Mouse (Mus musculus): ENCODE measurements around the gene Tmem176b.
"Not testable (repeated sequence)": the region's sequence is repeated elsewhere in the genome, so short reads cannot be mapped to it uniquely, and the experiment has no call there.

The Tmem176b gene

DNA sequence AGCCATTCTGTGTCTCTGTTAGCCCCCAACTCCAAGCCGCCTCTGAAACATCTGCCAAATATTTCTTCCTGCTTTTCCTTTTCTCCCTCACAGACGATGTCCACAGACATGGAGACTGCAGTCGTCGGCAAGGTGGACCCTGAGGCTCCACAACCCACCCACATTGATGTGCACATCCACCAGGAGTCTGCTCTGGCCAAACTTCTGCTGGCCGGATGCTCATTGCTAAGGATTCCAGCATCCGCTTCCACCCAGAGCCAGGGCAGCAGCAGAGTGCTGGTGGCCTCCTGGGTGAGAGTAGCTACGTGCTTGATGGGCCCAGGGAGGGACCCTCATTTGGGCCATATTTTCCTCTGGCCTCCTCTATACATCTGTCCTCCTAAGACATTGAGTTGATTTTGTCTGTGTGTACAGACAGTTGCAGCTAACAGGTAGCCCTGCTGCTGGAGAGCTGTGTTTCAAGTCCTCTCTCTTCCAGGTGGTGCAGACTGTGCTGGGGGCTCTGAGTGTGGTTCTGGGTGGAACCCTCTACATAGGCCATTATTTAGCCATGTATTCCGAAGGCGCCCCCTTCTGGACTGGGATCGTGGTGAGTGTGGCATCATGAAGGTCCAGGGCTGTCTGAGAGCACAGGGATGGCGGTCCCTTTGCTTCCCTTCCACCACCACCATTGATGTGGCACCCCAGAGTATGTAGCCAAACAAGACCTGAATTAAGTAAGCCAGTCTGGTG, 981 bp upstream of the Tmem176b start:
- peak; percentile 41 for DNase-seq (ENCODE audit: low spot score)

DNA sequence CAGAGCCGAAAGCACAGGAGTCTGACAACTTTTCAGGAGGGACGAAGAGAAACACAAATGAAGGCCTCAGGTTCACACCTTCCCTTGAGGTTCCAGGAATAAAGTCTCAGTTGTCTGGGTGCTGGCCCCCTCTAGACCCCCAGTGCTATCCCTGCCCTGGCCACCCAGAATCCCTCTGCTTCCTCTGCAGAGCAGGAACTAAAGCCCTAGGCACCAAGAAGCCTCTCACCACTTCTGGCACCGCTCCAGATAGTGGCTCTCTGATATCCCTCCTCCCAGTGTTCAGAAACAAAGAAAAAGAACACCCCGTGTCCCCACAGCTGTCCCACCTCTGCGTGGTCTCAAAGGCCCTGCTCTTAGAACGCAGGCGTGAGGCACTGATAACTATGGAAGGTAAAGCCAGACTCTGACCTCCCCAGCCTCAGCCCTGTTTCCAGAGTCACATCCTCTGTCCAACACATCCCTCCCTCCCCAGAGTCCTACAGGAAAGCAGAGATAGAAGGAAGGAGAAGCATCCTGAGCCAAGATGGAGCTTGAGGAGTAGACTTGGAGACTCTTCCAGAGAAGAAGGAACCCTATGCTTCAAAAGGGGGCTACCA, 826 bp downstream of the Tmem176b start, which contains the start of gene Tmem176a:
TSS of gene Tmem176a (plus strand) at position 549 of the 599 bp plus-strand sequence.
- peak; percentile 66 for DNase-seq (ENCODE audit: low spot score)

DNA sequence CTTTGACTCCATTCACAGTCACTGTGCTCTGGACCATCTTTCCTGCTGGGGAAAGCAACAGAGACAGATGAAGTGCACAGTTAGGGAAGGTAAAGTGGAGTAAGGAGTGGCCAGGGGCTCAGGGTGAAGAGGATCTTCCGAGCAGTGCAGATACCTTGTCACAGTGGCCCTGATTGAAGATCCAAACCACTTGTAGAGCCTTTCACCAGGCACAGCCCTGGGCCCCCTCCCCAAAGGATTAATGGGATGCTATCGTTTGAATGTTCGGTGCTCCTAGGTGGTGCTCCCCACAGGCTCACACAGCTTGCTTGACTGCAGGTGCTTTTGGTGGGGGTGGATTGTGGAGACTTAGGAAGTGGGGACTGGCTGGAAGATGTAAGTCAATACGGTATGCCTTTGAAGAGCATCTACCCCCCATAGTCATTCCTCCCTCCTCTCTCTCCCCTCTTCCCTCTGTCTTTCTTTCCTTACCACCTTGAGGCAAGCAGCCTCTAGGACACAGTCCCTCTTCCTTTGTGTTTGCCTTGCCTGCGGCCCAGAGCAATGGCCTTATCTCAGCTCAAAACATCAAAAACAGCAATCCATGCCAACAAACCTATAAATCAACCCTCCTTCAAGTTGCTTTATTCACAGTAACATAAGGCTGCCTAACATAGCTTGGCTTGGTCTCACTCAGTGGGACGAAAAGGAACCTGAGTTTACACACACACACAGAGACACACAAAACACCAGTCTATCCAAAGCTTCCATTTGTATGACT, 2.8 kb downstream of the Tmem176b start:
- no peak for DNase-seq (ENCODE audit: low spot score)

DNA sequence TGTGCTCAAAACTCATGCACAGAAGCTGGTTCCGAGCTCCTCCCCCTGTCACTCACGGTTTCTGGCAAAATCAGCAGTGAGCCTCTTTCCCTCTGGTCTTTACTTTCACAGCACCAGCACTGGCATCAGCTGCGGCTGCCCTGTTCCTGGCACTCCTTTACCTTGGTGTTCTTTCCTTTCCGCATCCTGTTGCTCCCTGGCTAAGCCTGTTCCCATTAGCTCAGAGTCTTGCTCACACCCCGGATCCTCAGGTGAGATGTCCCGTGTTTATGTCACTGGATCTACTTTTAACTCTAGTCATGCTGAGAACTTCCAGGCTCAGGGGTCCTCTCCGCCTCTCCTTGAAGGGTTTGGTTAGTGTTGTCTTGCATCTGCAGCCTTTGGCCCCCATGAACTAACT, 3.8 kb downstream of the Tmem176b start:
- no peak for DNase-seq (ENCODE audit: low spot score)

DNA sequence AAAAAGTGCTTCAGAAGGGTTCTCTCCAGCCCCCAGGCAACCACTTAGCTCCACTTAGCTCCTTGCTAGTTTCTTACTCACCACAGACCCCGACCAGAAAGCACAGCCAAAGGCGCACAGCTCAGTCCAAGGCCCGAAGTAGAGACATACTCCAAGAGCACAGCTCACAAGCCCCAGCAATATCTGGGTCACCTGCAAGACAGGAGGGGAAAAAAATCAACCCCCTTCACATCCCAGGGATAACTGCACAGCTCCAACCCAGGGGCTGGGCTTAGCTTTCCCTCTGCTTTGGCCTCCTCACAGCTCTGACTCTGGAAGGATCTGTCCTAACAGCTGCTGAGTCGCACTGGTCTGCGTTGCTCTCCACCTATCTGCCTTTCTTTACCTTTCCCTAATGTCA, 5.2 kb downstream of the Tmem176b start:
- DNase-seq (ENCODE audit: low spot score): no peak

DNA sequence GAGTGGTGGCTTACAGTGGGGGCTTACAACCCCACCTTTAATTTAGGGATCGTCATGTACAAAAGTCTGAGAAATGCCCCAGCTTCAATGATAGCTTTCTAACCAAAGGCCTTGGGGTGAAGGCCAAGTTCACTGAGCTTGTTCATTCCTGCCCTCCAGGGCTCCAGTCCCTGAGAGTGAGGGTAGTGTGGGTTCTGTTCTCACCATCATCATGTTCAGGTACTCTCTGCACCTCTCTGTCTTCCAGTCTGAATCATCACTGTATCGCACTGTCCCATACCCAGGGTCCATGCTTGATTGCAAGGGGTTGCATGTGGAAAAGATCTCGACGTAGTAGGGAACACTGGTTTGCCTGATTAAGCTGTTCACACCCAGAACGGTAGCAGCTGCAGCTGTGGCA, 6.1 kb downstream of the Tmem176b start:
- no peak for DNase-seq (ENCODE audit: low spot score)

DNA sequence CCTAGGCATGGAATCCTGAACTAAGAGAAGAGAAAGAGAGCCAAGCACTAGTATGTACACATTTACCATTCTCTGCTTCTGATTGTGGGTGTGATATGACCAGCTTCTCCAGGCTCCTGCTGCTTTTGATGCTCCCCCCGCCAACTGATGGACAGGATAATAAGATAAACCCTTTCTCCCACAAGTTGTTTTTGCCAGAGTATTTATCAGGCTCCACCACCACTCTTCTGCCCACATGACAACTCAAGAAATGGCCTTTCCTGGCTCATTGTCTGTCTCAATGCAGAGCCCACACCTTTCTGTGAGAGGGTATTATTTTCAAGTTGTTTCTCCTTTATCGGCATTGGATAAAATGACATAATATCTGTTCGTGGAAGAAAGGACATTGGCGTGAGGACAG, 7.8 kb downstream of the Tmem176b start:
- DNase-seq (ENCODE audit: low spot score): no peak

DNA sequence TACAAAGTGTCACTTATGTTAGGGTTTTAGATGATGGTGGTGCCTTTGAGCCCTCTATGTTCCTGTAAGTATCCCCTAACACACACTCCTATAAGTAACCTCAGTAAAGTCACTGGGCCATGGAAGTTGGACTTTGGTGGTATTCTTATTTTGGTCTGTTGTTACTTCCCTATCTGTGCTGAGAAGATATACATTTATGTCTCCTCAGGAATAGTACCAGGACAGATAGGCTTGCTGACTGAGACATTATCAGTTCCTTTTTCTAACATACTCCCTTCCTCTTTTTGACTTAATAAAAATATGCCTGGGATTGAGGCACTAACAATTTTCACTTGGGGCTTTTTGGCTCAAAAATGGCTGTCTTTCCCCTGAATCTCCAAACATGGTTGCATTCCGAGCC, 8.9 kb downstream of the Tmem176b start:
- no peak for DNase-seq (ENCODE audit: low spot score)

DNA sequence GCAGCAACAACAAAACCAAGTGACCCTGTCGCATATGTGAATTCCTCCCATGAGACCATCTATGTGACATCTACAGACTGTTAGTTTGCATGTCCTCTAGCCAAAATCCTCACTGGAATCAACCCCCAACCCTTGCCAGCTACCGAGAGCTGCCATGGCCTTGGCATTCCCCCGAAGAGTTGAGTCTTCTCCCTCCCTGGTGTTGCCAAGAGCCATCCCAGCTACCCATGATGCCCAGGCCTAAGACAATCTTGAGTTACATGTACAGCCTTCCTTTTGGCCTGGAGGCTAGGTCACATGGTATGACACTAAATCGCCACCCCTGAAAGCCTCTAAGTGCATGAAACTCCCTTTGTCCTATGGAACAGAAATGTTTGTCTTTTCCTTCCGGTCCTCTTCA, 10.2 kb downstream of the Tmem176b start:
- DNase-seq (ENCODE audit: low spot score): no peak

DNA sequence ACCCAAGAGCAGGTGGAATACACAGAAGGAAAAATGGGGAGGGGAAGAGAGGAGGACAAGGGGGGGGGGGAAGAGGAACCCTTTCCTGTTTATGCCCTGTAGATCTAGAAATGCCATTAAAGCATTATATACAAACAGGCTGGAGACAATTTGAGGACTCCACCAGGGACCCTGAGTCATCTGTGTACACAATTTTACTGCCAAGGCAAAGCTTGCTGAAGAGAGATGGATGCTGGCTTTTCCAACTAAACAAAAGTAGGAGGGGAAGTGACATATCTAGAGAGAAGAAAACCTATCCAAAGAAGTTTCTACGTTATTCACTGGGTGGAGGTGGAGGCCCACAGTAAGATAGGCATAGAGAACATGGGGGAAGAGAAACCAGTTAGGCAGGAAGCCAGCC, 11.1 kb downstream of the Tmem176b start:
- no peak for DNase-seq (ENCODE audit: low spot score)

DNA sequence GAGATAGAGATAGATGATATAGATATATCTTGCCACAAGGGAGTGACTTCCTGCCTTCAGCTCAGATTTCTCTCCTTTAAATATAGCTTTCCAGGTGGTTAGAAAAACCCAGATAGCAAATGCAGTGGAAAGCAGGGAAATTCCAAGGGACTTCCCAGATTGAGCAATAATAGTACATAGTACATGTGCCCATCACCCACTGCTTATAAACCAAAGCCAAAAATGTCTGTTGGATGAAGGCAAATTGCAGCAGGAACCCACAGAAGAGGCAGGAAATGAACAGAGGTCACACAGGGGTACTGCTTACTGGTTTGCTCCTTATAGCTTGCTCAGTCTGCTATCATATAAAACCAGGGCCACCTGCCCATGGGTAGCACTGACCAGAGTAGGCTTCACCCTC, 11.6 kb downstream of the Tmem176b start:
- no peak for DNase-seq (ENCODE audit: low spot score)

DNA sequence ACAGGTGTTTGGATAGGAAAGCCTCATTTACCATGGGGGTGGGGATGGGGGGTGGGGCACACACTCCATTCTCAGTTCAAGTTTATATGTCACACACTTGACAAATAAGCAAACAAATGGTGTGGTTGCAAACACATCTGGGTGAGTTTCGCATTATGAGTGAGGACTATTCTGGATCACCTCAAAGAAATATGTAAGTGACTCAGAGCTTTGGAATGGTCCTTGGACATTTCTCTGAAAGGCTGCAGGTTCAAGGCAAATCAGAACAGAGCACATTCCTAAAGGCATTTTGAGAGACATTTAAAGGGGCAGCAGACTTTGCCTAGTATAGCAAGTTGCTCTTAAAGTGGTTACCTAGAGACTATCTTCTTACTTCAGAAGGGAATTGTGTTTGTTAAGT, 12.3 kb downstream of the Tmem176b start:
- DNase-seq (ENCODE audit: low spot score): no peak

DNA sequence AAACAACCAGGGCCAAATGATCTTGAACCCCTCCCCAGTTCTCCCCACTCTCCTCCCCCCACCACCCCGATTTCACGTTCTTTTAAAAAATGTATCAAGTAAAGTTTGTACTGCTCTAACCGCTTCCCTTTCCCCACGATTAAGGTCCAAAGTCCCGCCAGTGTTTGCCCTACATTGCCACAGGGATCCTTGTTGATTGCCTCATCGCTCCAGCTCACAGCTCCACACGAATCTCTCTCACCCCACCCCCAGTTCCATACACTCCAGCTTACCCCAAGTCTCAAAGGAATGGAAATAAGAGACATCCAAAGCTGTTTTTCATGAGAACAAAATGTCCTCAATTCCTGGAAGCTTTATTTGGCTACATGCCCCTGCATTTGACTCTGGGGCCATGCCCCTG, 16.3 kb downstream of the Tmem176b start:
- DNase-seq (ENCODE audit: low spot score): no peak

DNA sequence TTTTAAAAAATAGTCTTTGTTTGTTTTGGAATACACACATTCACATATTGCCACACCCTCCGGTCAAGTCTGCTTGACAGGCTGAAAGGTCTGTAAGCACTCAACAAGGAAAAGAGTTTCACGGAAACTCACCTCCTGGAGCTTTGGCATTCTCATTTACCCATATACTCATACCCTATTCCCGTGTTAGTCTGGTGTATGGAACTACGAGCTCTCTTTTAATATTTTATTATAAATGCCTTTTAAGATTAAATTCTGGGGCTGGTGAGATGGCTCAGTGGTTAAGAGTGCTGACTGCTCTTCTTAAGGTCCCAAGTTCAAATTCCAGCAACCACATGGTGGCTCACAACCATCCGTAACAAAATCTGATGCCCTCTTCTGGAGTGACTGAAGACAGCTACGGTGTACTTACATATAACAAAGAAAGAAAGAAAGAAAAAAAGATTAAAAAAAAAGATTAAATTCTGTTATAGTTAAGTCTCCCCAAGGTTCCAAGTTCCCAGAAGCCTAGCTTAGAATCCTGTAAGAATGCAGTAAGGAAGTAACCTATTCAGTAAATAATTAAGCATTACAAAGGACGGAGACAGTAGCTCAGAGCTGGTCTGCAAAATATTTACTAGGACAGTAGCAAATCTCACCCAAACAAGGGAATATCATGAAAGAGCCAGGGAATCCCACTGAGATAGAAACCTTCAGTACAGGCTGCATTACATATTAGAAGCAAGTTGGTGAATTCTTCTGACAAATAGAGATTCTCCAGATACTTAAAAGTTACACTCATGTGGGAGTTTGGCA, 19.1 kb downstream of the Tmem176b start:
- DNase-seq (ENCODE audit: low spot score): not testable (repeated sequence)

DNA sequence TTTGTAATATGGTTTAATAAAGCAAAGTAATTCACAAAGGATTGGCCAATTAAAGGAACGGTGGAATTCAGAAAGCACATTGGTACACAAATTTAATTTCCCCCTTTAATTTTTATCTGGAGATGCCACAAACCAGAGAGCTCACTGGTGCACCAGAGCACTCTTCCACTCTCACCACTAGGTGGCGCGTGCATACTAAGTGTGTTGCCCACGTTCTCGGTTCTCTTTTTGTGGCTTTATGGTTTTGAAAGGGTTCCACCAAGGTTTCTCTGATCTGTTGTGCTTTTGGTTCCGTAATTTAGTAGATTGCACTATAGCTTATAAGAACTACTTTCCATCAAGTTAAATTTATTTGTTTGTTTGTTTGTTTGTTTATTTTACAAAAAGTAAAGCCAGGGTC, 23.5 kb downstream of the Tmem176b start:
- peak; percentile 92 for DNase-seq (ENCODE audit: low spot score)

DNA sequence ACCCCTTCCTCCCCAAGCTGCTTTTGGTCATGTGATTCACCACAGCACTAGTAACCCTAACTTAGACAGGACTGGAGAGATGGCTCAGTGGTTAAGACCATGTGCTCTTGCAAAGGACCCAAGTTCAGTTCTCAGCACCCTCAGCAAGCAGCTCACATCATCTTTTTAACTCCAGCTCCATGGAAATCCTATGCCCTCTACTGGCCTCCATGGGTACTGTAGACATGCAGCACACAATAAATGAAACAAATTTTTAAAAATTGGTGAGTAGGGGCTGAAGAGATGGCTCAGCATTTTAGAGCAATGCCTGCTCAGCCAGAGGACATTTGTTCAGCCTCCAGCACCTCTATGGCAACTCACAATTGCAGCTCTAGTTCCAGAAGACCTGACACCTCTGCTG, 26.3 kb downstream of the Tmem176b start:
- peak; percentile 8 for DNase-seq (ENCODE audit: low spot score)

DNA sequence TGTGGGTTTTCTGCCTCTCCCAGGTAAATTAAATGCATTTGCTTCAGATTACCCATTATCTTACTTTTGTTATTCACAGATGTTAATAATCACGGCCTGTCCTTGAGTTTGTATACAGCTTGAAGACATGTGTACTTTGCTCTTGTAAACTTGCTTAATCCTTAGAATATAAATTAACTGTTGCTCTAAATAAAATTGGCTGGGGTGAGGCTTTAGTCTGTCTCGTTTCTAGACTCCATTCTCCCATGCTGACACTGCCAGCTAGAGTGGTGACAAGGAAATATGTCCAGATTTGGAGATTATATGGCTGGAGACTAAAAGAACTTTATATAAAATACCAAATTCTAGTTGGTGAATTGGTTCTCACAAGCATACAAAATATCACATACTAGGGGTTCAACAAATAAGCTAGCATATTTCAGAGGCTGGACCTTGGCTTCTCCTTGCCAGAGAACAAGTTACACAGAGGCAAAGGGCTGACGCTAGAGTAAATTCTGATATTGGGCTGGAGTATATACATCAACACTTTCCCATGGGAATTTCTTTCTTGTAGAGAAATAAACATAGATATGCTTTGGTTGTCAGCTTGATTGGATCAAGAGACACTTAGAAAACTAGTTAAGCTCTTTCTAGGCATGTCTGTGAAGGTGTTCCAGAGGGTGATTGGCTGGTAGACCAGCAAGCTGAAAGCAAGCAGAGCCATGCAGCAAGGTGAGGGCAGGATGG, 31.6 kb downstream of the Tmem176b start:
- no peak for DNase-seq (ENCODE audit: low spot score)

DNA sequence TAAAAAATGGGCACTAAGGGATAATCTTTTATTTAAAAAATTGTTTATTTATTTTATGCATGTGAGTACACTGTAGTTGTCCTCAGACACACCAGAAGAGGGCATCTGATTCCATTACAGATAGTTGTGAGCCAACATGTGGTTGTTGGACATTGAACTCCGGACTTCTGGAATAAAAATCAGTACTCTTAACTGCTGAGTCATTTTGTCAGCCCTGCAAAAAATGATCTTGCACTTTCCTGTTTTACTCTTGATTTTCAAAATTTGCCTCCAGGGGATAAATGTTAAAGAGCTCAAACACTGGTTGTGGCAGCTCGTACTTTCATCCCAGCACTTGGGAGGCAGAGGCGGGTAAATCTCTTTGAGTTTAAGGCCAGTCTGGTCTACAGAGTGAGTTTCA, 34.5 kb downstream of the Tmem176b start:
- DNase-seq (ENCODE audit: low spot score): no peak

DNA sequence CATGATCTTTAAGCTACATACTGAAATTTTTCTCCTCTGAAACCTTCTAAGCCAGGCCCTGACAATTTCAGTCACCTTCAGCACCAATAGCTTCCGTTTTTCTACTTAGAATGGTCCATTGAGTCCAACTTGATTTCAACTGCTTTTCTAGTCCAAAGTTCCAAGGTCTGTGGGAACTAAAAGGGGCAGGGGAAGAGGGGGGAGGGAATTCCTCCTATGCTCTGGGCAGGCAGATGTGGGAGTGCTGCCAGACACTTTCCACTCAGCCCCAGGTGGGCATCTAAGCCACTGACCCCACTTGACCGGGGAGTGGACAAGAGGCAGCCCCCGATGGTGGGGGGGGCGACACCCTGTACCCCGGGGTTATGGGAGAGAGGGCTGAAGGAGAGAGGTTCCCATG, 37.0 kb downstream of the Tmem176b start:
- DNase-seq (ENCODE audit: low spot score): no peak

DNA sequence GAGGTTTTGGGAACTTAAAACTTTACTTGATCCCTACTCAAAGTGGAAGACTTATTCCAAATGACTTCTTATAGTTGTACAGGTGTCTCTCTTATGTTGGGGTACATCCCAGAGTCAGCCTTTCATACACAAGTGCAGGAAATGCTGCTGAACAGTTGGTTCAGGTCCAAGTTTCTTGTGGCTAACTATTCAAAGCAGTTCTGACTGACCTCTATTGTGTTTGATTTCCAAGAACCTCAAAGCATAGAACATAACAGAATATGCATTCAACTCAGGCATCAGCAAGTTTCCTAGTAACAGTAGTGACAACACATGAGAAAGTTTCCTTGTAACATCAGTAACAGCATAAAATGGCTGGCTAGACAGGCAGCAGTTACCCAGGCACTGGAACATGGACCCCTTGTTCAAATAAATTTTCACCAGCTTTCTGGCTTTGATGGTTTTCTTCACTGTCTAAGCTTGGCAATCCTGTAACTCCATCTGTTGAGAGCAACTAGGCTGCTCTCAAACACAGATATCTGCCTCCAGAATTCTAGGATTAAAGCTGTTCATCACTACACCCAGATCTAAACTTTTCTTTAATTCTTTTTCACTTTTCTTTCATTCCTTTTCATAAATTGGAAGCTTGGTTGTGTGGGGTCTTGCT, 37.8 kb downstream of the Tmem176b start:
- no peak for DNase-seq (ENCODE audit: low spot score)

DNA sequence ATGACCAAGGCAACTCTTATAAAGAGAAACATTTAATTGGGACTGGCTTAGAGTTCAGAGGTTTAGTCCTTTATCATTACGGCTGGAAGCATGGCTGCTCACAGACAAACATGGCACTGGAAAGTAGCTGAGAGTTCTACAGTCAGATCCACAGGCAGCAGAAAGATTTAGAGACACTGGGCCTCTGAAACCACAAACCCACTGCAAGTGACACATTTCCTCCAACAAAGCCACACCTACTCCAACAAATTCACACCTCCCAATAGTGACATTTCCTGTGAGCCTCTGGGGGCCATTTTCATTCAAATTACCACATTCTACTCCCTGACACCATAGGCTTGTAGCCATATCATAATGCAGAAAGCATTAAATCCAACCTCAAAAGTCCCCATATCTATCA, 39.4 kb downstream of the Tmem176b start:
- DNase-seq (ENCODE audit: low spot score): no peak
